Mouse (Mus musculus): ENCODE data around the gene Cpox.

The Cpox gene

GRCm38 (mm10) chr16:58669264-58669663 is 828 bp upstream of the Cpox start:
- DNase-seq (ENCODE audit: low spot score) = no peak

GRCm38 (mm10) chr16:58670643-58671042 is 551 bp downstream of the Cpox start:
- no peak for DNase-seq (ENCODE audit: low spot score)

- no peak for DNase-seq (ENCODE audit: low spot score)
Measured at GRCm38 (mm10) chr16:58671212-58671985, 1.3 kb downstream of the Cpox start.

GRCm38 (mm10) chr16:58672396-58672795 is 2.3 kb downstream of the Cpox start:
- DNase-seq (ENCODE audit: low spot score) = no peak

GRCm38 (mm10) chr16:58673811-58674410 is 3.8 kb downstream of the Cpox start:
- DNase-seq (ENCODE audit: low spot score) = no peak

- no peak for DNase-seq (ENCODE audit: low spot score)
Measured at GRCm38 (mm10) chr16:58675256-58675655, 5.2 kb downstream of the Cpox start.

- DNase-seq (ENCODE audit: low spot score) = no peak
Measured at GRCm38 (mm10) chr16:58676156-58676555, 6.1 kb downstream of the Cpox start.

- no peak for DNase-seq (ENCODE audit: low spot score)
Measured at GRCm38 (mm10) chr16:58676633-58677032, 6.5 kb downstream of the Cpox start.

- DNase-seq (ENCODE audit: low spot score) = no peak
Measured at GRCm38 (mm10) chr16:58677491-58677890, 7.4 kb downstream of the Cpox start.

- DNase-seq (ENCODE audit: low spot score) = no peak
Measured at GRCm38 (mm10) chr16:58678660-58679059, 8.6 kb downstream of the Cpox start.

- DNase-seq (ENCODE audit: low spot score) = no peak
Measured at GRCm38 (mm10) chr16:58682046-58682445, 12.0 kb downstream of the Cpox start.

- no peak for DNase-seq (ENCODE audit: low spot score)
Measured at GRCm38 (mm10) chr16:58682870-58683269, 12.8 kb downstream of the Cpox start.

- no peak for DNase-seq (ENCODE audit: low spot score)
Measured at GRCm38 (mm10) chr16:58683911-58684310, 13.8 kb downstream of the Cpox start.

- no peak for DNase-seq (ENCODE audit: low spot score)
Measured at GRCm38 (mm10) chr16:58684537-58684936, 14.4 kb downstream of the Cpox start.

GRCm38 (mm10) chr16:58685548-58686537 is 15.8 kb downstream of the Cpox start:
- no peak for DNase-seq (ENCODE audit: low spot score)

GRCm38 (mm10) chr16:58688534-58688933 is 18.4 kb downstream of the Cpox start:
- no peak for DNase-seq (ENCODE audit: low spot score)

GRCm38 (mm10) chr16:58689555-58690169 is 19.6 kb downstream of the Cpox start:
- no peak for DNase-seq (ENCODE audit: low spot score)

- no peak for DNase-seq (ENCODE audit: low spot score)
Measured at GRCm38 (mm10) chr16:58690322-58690732, 20.2 kb downstream of the Cpox start.

- DNase-seq (ENCODE audit: low spot score) = no peak
Measured at GRCm38 (mm10) chr16:58694091-58694490, 24.0 kb downstream of the Cpox start.

- no peak for DNase-seq (ENCODE audit: low spot score)
Measured at GRCm38 (mm10) chr16:58696796-58697195, 26.7 kb downstream of the Cpox start.

- DNase-seq (ENCODE audit: low spot score) = no peak
Measured at GRCm38 (mm10) chr16:58697261-58697660, 27.2 kb downstream of the Cpox start.

- no peak for DNase-seq (ENCODE audit: low spot score)
Measured at GRCm38 (mm10) chr16:58700174-58700573, 30.1 kb downstream of the Cpox start.

Measured in ovary, postnatal 10 days (tissue).